Mouse (Mus musculus): Measurements from ENCODE around the gene Dctd. TPM values are rescaled to one million over a fixed set of nuclear protein-coding genes. Genes with fewer than 3 reads are reported as not detected.

Gene Dctd
- polyA plus RNA-seq, 1 experiment from 2014 or later, result 18.1 TPM

DNA sequence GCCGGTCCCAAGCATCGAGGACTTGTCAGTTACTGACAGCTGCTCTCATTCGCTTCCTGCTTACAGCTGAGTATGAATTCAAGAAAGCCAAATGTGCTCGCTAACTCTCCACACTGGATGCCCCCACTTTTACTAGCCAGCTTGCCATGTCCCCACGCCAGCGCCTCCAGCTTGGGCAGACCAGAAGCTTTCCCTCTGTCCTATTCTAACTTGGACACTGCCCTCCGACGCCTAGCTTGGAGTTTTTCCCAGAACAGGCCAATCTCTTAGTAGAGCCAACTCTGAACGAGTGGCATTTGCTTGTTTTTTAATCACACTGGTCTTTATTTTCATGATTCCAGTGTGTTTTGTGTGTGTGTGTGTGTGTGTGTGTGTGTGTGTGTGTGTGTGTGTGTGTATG lies 100.3 kb downstream of the Dctd start:
- Histone ChIP-seq H3K27me3 (no peaks in the 10 kb centered on the region), H3K9ac (no peak overlapping the region), H3K9me3 (replicated peaks) (peaks cover 2% of the 10 kb centered on the region; the same call in 1 of the 2 replicates), H3K4me3 (no peak overlapping the region), H3K27ac (no peak overlapping the region), H3K4me1 (peaks cover 6% of the 10 kb centered on the region), H3K36me3 (no peaks in the 10 kb centered on the region), H3K4me2 (replicated peaks) (no peak overlapping the region)
- ATAC-seq (ENCODE audit: low FRiP score), result no peak
- WGBS, result 93% methylated on average over 9 of the region's 9 CpGs

DNA sequence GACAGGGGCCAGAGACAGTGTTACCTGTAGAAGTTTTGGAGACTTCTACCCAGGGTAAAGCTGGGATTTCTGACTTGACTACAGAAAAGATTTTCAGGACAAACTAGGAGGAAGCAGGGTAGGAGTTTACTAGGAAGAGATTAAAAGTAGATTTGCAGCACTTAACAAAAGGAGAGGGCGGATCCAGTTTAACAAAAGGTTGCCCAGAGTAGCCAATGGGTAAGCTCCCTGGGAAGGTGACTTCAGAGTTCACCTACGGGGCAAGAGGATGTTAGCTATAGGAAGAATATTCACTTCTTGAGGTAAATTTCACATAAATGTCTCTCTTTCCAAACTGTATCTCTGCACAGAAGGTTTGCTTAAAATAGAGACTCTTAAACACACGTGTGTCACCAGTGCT lies 103.7 kb downstream of the Dctd start:
- H3K4me3 ChIP-seq, result no peak overlapping the region
- WGBS, result 67% methylated on average over 3 of the region's 3 CpGs
- H3K27ac ChIP-seq, result no peak overlapping the region
- no peaks in the 10 kb centered on the region for H3K36me3 ChIP-seq
- no peak overlapping the region for H3K9ac ChIP-seq
- H3K4me2 ChIP-seq (replicated peaks), result no peak overlapping the region
- ATAC-seq (ENCODE audit: low FRiP score), result no peak
- H3K4me1 ChIP-seq, result peaks cover 10% of the 10 kb centered on the region
- peaks cover 2% of the 10 kb centered on the region; the same call in 1 of the 2 replicates for H3K9me3 ChIP-seq (replicated peaks)
- H3K27me3 ChIP-seq, result no peaks in the 10 kb centered on the region

Other genes with a start within 250 kb of the Dctd start
- gene Wwc2, start 108.2 kb upstream of the Dctd start, polyA plus RNA-seq (2016; fragmentation: Nextera tagmentation; extraction: Ambion mirVana), result 15.3 and 15.7 TPM in 2 replicates